Mouse (Mus musculus): ENCODE results near the gene Gm20388.

- TF ChIP-seq CTCF (IDR thresholded peaks at IDR 0.05; ENCODE audit: low read depth) (no peak), EP300 (optimal IDR thresholded peaks at IDR 0.05) (no peak)
Observed at GRCm38 (mm10) chr8:119943616-119944015, 33.0 kb downstream of the Gm20388 start.
